Mouse (Mus musculus) embryonic fibroblast, embryonic 13.5 days (primary cell): Measurements from ENCODE around the gene Kcnip4.

Experiments used
- CTCF ChIP-seq: IDR thresholded peaks from 2 replicates; pipeline ENCODE4 v1.5.1; 2011; ENCODE audit warnings: mild to moderate bottlenecking, control low read depth, low read length, moderate library complexity, borderline replicate concordance; ENCODE audit not compliant: insufficient read depth
- POLR2A ChIP-seq: IDR thresholded peaks from 2 replicates; pipeline ENCODE4 v1.6.1; 2011; ENCODE audit warnings: low read depth, mild to moderate bottlenecking, control low read depth, low read length, moderate library complexity

GRCm38 (mm10) chr5:49470738-49471137 is 54.0 kb downstream of the Kcnip4 start:
- no peak for TF ChIP-seq CTCF
- TF ChIP-seq POLR2A = no peak
